Comparison of ENCODE assay signal across 8 mouse cellular contexts in the genomic region with DNA sequence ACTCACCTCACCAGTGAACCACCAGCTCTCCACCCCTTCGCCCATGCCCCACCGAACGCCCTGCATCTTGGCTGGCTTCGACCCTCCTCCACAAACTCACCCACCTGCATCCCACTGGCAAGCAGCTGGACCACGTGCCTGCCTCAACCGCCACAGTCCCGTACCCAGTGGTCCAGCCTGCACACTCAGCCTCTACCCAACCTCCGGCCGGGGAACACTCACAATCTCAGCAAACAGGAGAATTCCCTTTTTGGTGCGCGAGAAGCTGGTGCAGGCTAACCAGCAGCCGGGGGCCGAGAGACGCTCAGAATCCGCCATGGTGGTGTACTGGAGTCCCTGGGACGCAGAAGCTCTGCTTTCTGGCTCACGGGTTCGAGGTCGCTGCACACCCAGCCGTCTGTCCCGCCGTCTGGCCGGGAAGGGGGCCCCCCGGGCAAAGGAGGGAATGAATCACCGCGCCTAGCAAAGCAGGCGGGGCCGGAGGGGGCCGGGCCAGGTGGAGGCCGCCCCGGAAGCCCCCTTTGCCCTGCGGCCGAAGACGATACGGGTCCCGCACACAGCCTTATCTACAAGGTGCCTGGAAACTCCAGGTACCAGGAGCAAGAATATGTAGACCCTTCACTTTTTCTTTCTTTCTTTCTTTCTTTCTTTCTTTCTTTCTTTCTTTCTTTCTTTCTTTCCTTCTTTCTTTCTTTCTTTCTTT. TPM values are rescaled to one million over a fixed set of nuclear protein-coding genes. Genes with fewer than 3 reads are reported as not detected.
DNase-seq lines count a peak whose midpoint lies in the region; ATAC-seq and TF ChIP-seq lines count a peak whose summit lies in the region.

Gene Plp2, minus strand, starts transcription at position 470 of the 703 bp plus-strand sequence.

- peak within 1 kb of the TSS; percentile 83 for H3K27ac ChIP-seq in bone marrow macrophage, adult 2 months (ENCODE audit: insufficient read depth, low read depth, low read length)
- peak within 1 kb of the TSS; percentile 20; the same call in 1 of the 2 replicates for H3K27ac ChIP-seq in hindbrain, postnatal 0 days
- peak within 1 kb of the TSS; percentile 41 for H3K27ac ChIP-seq in liver, embryonic 15.5 days (replicated peaks)
- no peak within 1 kb of the TSS for H3K27ac ChIP-seq in neural tube, embryonic 12.5 days

- TF ChIP-seq POLR2A in bone marrow macrophage, adult 2 months (IDR thresholded peaks at IDR 0.05; ENCODE audit: borderline replicate concordance, low read depth, low read length), result no peak

- no peaks in the 10 kb centered on the region for H3K27me3 ChIP-seq in hindbrain, postnatal 0 days (ENCODE audit: insufficient read depth, low read length)
- 0 out of 2 replicates have a peak, but pooled peaks cover 4% of the 10 kb centered on the region for H3K27me3 ChIP-seq in liver, embryonic 15.5 days
- H3K27me3 ChIP-seq in neural tube, embryonic 12.5 days (replicated peaks), result no peaks in the 10 kb centered on the region

- H3K9ac ChIP-seq in hindbrain, postnatal 0 days (replicated peaks; ENCODE audit: low read length), result no peak within 1 kb of the TSS; the same call in 1 of the 2 replicates
- H3K9ac ChIP-seq in liver, embryonic 15.5 days, result peak within 1 kb of the TSS; percentile 27; the same call in 1 of the 2 replicates
- H3K9ac ChIP-seq in neural tube, embryonic 12.5 days, result 0 out of 2 replicates have a peak within 1 kb of the TSS, but pooled peaks have one; percentile 26

- H3K9me3 ChIP-seq in hindbrain, postnatal 0 days (ENCODE audit: low read length), result no peaks in the 10 kb centered on the region
- no peaks in the 10 kb centered on the region for H3K9me3 ChIP-seq in liver, embryonic 15.5 days (replicated peaks)
- H3K9me3 ChIP-seq in neural tube, embryonic 12.5 days, result no peaks in the 10 kb centered on the region

- WGBS in hindbrain, postnatal 0 days, result 31% methylated on average over 36 of the region's 36 CpGs
- WGBS in liver, embryonic 15.5 days (ENCODE audit: insufficient replicate concordance), result 16% methylated on average over 36 of the region's 36 CpGs
- 19% methylated on average over 36 of the region's 36 CpGs for WGBS in neural tube, embryonic 12.5 days

- intact Hi-C loops in gastrocnemius, postnatal 14 days (cut with DNase I; ENCODE audit: low total_unique reads), result no loop called here

- peaks cover 20% of the 10 kb centered on the region for H3K4me1 ChIP-seq in bone marrow macrophage, adult 2 months (ENCODE audit: control insufficient read depth, insufficient read depth, low read length)
- no peaks in the 10 kb centered on the region for H3K4me1 ChIP-seq in hindbrain, postnatal 0 days (ENCODE audit: insufficient read depth, low read length)
- peaks cover 34% of the 10 kb centered on the region for H3K4me1 ChIP-seq in liver, embryonic 15.5 days (replicated peaks)
- H3K4me1 ChIP-seq in neural tube, embryonic 12.5 days, result no peaks in the 10 kb centered on the region

- DNase-seq in lung, adult 18-20 months, result peak; percentile 53 to 61
- no peak for DNase-seq in lung, postnatal 25 days (ENCODE audit: low spot score)
- peak; percentile 36 for DNase-seq in gastrocnemius, postnatal 14 days
- no peak for DNase-seq in hindbrain, postnatal 0 days (ENCODE audit: low spot score)
- DNase-seq in cerebellum, adult 9-11 months, result no peak

- H3K4me3 ChIP-seq in bone marrow macrophage, adult 2 months (ENCODE audit: insufficient read depth, low read length), result peak within 1 kb of the TSS; percentile 82
- peak within 1 kb of the TSS; percentile 35 for H3K4me3 ChIP-seq in hindbrain, postnatal 0 days (ENCODE audit: low read length)
- peak within 1 kb of the TSS; percentile 54 for H3K4me3 ChIP-seq in liver, embryonic 15.5 days (replicated peaks)
- peak within 1 kb of the TSS; percentile 36 for H3K4me3 ChIP-seq in neural tube, embryonic 12.5 days

- no peaks in the 10 kb centered on the region for H3K36me3 ChIP-seq in hindbrain, postnatal 0 days (ENCODE audit: insufficient read depth, low read length)
- no peaks in the 10 kb centered on the region for H3K36me3 ChIP-seq in liver, embryonic 15.5 days (replicated peaks)
- H3K36me3 ChIP-seq in neural tube, embryonic 12.5 days, result no peaks in the 10 kb centered on the region

- peak; percentile 50 for ATAC-seq in hindbrain, postnatal 0 days
- ATAC-seq in liver, embryonic 15.5 days (ENCODE audit: insufficient read depth), result peak; percentile 38
- ATAC-seq in neural tube, embryonic 12.5 days (ENCODE audit: low FRiP score, low read depth), result peak; percentile 67

- peak within 1 kb of the TSS; percentile 50 for H3K4me2 ChIP-seq in hindbrain, postnatal 0 days (ENCODE audit: low read depth, low read length)
- peak within 1 kb of the TSS; percentile 69 for H3K4me2 ChIP-seq in liver, embryonic 15.5 days
- H3K4me2 ChIP-seq in neural tube, embryonic 12.5 days (replicated peaks), result peak within 1 kb of the TSS; percentile 57

- no peak for TF ChIP-seq CTCF in bone marrow macrophage, adult 2 months (IDR thresholded peaks at IDR 0.05; ENCODE audit: low read depth, low read length)
- no peak for TF ChIP-seq CTCF in hindbrain, postnatal 0 days (IDR thresholded peaks at IDR 0.05; ENCODE audit: low read depth)

RNA-seq across cellular contexts. Expression of gene Plp2, which starts in this region (rescaled TPM):
- polyA plus RNA-seq in bone marrow macrophage, adult 2 months (2012; ENCODE audit: insufficient read depth, insufficient read length, missing spikeins), result 448 and 491 TPM in 2 replicates
- 10 to 100 TPM; 40.3 to 50.8 TPM for total RNA-seq in gastrocnemius, postnatal 14 days (2021)
- 12.9 and 27.7 TPM in 2 replicates for total RNA-seq in hindbrain, postnatal 0 days (2014; rRNA removed)
- 25.2 and 26.5 TPM in 2 replicates for polyA plus RNA-seq in hindbrain, postnatal 0 days (2015; fragmentation: Nextera tagmentation; extraction: Ambion mirVana)
- 27.5 and 28.8 TPM in 2 replicates for polyA plus RNA-seq in liver, embryonic 15.5 days (2015; fragmentation: Nextera tagmentation; extraction: Ambion mirVana)
- polyA plus RNA-seq in neural tube, embryonic 12.5 days (2016; fragmentation: Nextera tagmentation; extraction: Ambion mirVana), result 31.2 and 34.6 TPM in 2 replicates

Comparison
In these comparisons a context has a peak if more than half of its experiments do, and no peak if none do; other contexts are left out.
1. RNA of gene Plp2 (polyA plus RNA-seq): 448 to 491 TPM in bone marrow macrophage, adult 2 months; 31.2 to 34.6 TPM in neural tube, embryonic 12.5 days, 27.5 to 28.8 TPM in liver, embryonic 15.5 days and 25.2 to 26.5 TPM in hindbrain, postnatal 0 days; every median in the first group is over 10 times any median in the second.
2. DNase-seq: peak in lung, adult 18-20 months (2 of 2) and gastrocnemius, postnatal 14 days (single experiment); none in lung, postnatal 25 days (single experiment), hindbrain, postnatal 0 days (single experiment) and cerebellum, adult 9-11 months (single experiment).
3. Peak in every context shown above with its lines, with median percentiles within 50 percentile points of each other: H3K4me3 ChIP-seq, ATAC-seq and H3K4me2 ChIP-seq.